11 mouse cellular contexts compared by ENCODE assay signal in genomic region chr8:70317872-70318271, GRCm38 (mm10). TPM values are rescaled to one million over a fixed set of nuclear protein-coding genes. Genes with fewer than 3 reads are reported as not detected.
DNase-seq lines count a peak whose midpoint lies in the region; ATAC-seq and TF ChIP-seq lines count a peak whose summit lies in the region.
"Had no signal": no experiment of that assay in that cellular context is flagged by ENCODE, and none has a peak within 500 bp of the region (broad histone marks: within the 10 kb centered on the region; RNA-seq: fewer than 3 reads in every experiment).

No protein-coding gene starts in this region.

- H3K9me3 ChIP-seq in hindbrain, embryonic 12.5 days (replicated peaks), result no peaks in the 10 kb centered on the region
- H3K9me3 ChIP-seq in midbrain, embryonic 11.5 days (ENCODE audit: control insufficient read depth, low read length), result no peaks in the 10 kb centered on the region
- no peaks in the 10 kb centered on the region for H3K9me3 ChIP-seq in liver, postnatal 0 days (ENCODE audit: low read length)

- H3K27ac ChIP-seq in left cerebral cortex, adult 2 months, result peak overlapping the region; percentile 9; the same call in 1 of the 2 replicates
- H3K27ac ChIP-seq in hindbrain, embryonic 12.5 days, result peak overlapping the region; percentile 93
- H3K27ac ChIP-seq in midbrain, embryonic 11.5 days (ENCODE audit: low read depth, low read length), result peak overlapping the region; percentile 12; the same call in 1 of the 2 replicates
- H3K27ac ChIP-seq in liver, postnatal 0 days (ENCODE audit: low read depth), result no peak overlapping the region

- no peaks in the 10 kb centered on the region for H3K27me3 ChIP-seq in hindbrain, embryonic 12.5 days
- H3K27me3 ChIP-seq in midbrain, embryonic 11.5 days (ENCODE audit: control insufficient read depth, insufficient read depth, low read length), result no peaks in the 10 kb centered on the region
- H3K27me3 ChIP-seq in liver, postnatal 0 days (ENCODE audit: insufficient read depth, low read length), result peaks cover 29% of the 10 kb centered on the region

- no peak for TF ChIP-seq EP300 in liver, postnatal 0 days (IDR thresholded peaks at IDR 0.05; ENCODE audit: low read depth)

- peaks cover 19% of the 10 kb centered on the region for H3K36me3 ChIP-seq in hindbrain, embryonic 12.5 days
- peaks cover 6% of the 10 kb centered on the region; the same call in 1 of the 2 replicates for H3K36me3 ChIP-seq in midbrain, embryonic 11.5 days (ENCODE audit: control insufficient read depth, insufficient read depth, low read length)
- peaks cover 8% of the 10 kb centered on the region; the same call in 1 of the 2 replicates for H3K36me3 ChIP-seq in liver, postnatal 0 days (replicated peaks; ENCODE audit: insufficient read depth, low read length)

- no peak for DNase-seq in left cerebral cortex, adult 2 months (ENCODE audit: extremely low spot score in 1 of 2, low spot score in 2 of 2)
- no peak for DNase-seq in left cerebral cortex, adult 11 months (ENCODE audit: low spot score)
- DNase-seq in midbrain, embryonic 11.5 days (ENCODE audit: low spot score, missing footprints), result no peak
- peak; percentile 85 for DNase-seq in skeletal muscle tissue, adult 2 months (ENCODE audit: low read depth, low spot score)
- DNase-seq in kidney, postnatal 10 days, result no peak
- DNase-seq in liver, postnatal 0 days, result no peak
- DNase-seq in layer of hippocampus, adult 11-12 months (ENCODE audit: low spot score), result no peak
- DNase-seq: cerebellum, adult 8-10 months; thymus, postnatal 36 days had no signal

- H3K4me1 ChIP-seq in hindbrain, embryonic 12.5 days, result peaks cover 35% of the 10 kb centered on the region
- peaks cover 30% of the 10 kb centered on the region for H3K4me1 ChIP-seq in midbrain, embryonic 11.5 days (ENCODE audit: control insufficient read depth, insufficient read depth, low read length)
- peaks cover 11% of the 10 kb centered on the region for H3K4me1 ChIP-seq in liver, postnatal 0 days (ENCODE audit: insufficient read depth)

- H3K9ac ChIP-seq in hindbrain, embryonic 12.5 days, result peak overlapping the region; percentile 78
- peak overlapping the region; percentile 41; the same call in 1 of the 2 replicates for H3K9ac ChIP-seq in midbrain, embryonic 11.5 days (ENCODE audit: low read length)
- no peak overlapping the region for H3K9ac ChIP-seq in liver, postnatal 0 days (replicated peaks)

- H3K4me3 ChIP-seq in left cerebral cortex, adult 2 months, result no peak overlapping the region
- H3K4me3 ChIP-seq in hindbrain, embryonic 12.5 days, result no peak overlapping the region; the same call in 1 of the 2 replicates
- no peak overlapping the region for H3K4me3 ChIP-seq in midbrain, embryonic 11.5 days (ENCODE audit: low read depth, low read length)
- no peak overlapping the region for H3K4me3 ChIP-seq in liver, postnatal 0 days (ENCODE audit: low read depth, low read length)

- intact Hi-C loops in left cerebral cortex, adult 2 months (cut with DNase I), result no loop called here

- ATAC-seq in hindbrain, embryonic 12.5 days (ENCODE audit: low FRiP score), result no peak
- no peak for ATAC-seq in midbrain, embryonic 11.5 days (ENCODE audit: low FRiP score)
- ATAC-seq in liver, postnatal 0 days, result no peak

- H3K4me2 ChIP-seq in hindbrain, embryonic 12.5 days (replicated peaks), result peak overlapping the region; percentile 73
- no peak overlapping the region for H3K4me2 ChIP-seq in midbrain, embryonic 11.5 days
- H3K4me2 ChIP-seq in liver, postnatal 0 days (ENCODE audit: low read depth, low read length), result no peak overlapping the region

- whole genome bisulfite sequencing in hindbrain, embryonic 12.5 days, result 78% methylated on average over 5 of the region's 5 CpGs
- 88% methylated on average over 5 of the region's 5 CpGs for WGBS in midbrain, embryonic 11.5 days
- 78% methylated on average over 5 of the region's 5 CpGs for WGBS in liver, postnatal 0 days (ENCODE audit: insufficient replicate concordance)

- TF ChIP-seq CTCF in left cerebral cortex, adult 2 months (IDR thresholded peaks at IDR 0.05), result no peak
- no peak for TF ChIP-seq CTCF in liver, postnatal 0 days (IDR thresholded peaks at IDR 0.05; ENCODE audit: low read depth)

RNA-seq across cellular contexts. Expression of gene Cers1, which starts 2.3 kb away (rescaled TPM):
- total RNA-seq in left cerebral cortex, adult 2 months (2021), result 100 to 1,000 TPM in 1 of 2 experiments, 10 to 100 TPM in 1; 94.8 to 104 TPM
- 16.3 and 17.8 TPM in 2 replicates for polyA plus RNA-seq in hindbrain, embryonic 12.5 days (2016; fragmentation: Nextera tagmentation; extraction: Ambion mirVana)
- polyA plus RNA-seq in midbrain, embryonic 11.5 days (2014; fragmentation: Nextera tagmentation; extraction: Ambion mirVana), result 5.5 and 7.0 TPM in 2 replicates
- polyA plus RNA-seq in liver, postnatal 0 days (2015; fragmentation: Nextera tagmentation; extraction: Ambion mirVana), result 0.12 TPM in 1 of 2 replicates, not detected in the other
- total RNA-seq: liver, adult 2 months had no signal

RNA-seq across cellular contexts. Expression of gene Gdf1, which starts 11.7 kb away (rescaled TPM):
- 10 to 100 TPM in 1 of 2 experiments, 1 to 10 TPM in 1; 8.2 to 17.1 TPM for total RNA-seq in left cerebral cortex, adult 2 months (2021)
- 2.2 and 4.4 TPM in 2 replicates for polyA plus RNA-seq in hindbrain, embryonic 12.5 days (2016; fragmentation: Nextera tagmentation; extraction: Ambion mirVana)
- polyA plus RNA-seq in midbrain, embryonic 11.5 days (2014; fragmentation: Nextera tagmentation; extraction: Ambion mirVana), result 0.43 and 1.3 TPM in 2 replicates
- polyA plus RNA-seq in liver, postnatal 0 days (2015; fragmentation: Nextera tagmentation; extraction: Ambion mirVana), result 0.16 TPM in 1 of 2 replicates, not detected in the other
- total RNA-seq: liver, adult 2 months had no signal
- polyA plus RNA-seq: liver, adult 2 months had no signal

RNA-seq across cellular contexts. Expression of gene Cope, which starts 15.6 kb away (rescaled TPM):
- 100 to 1,000 TPM; 137 to 145 TPM for total RNA-seq in left cerebral cortex, adult 2 months (2021)
- polyA plus RNA-seq in hindbrain, embryonic 12.5 days (2016; fragmentation: Nextera tagmentation; extraction: Ambion mirVana), result 216 and 260 TPM in 2 replicates
- 230 and 240 TPM in 2 replicates for polyA plus RNA-seq in midbrain, embryonic 11.5 days (2014; fragmentation: Nextera tagmentation; extraction: Ambion mirVana)
- 162 and 171 TPM in 2 replicates for polyA plus RNA-seq in liver, postnatal 0 days (2015; fragmentation: Nextera tagmentation; extraction: Ambion mirVana)

RNA-seq across cellular contexts. Expression of gene Ddx49, which starts 15.6 kb away (rescaled TPM):
- 10 to 100 TPM; 43.9 to 47.5 TPM for total RNA-seq in left cerebral cortex, adult 2 months (2021)
- polyA plus RNA-seq in hindbrain, embryonic 12.5 days (2016; fragmentation: Nextera tagmentation; extraction: Ambion mirVana), result 49.9 and 50.8 TPM in 2 replicates
- polyA plus RNA-seq in midbrain, embryonic 11.5 days (2014; fragmentation: Nextera tagmentation; extraction: Ambion mirVana), result 45.7 and 49.7 TPM in 2 replicates
- 15.2 and 16.3 TPM in 2 replicates for polyA plus RNA-seq in liver, postnatal 0 days (2015; fragmentation: Nextera tagmentation; extraction: Ambion mirVana)

RNA-seq across cellular contexts. Expression of gene Upf1, which starts 35.2 kb away (rescaled TPM):
- total RNA-seq in left cerebral cortex, adult 2 months (2021), result 10 to 100 TPM; 66.0 to 70.0 TPM
- polyA plus RNA-seq in hindbrain, embryonic 12.5 days (2016; fragmentation: Nextera tagmentation; extraction: Ambion mirVana), result 34.2 and 34.3 TPM in 2 replicates
- 19.6 and 19.8 TPM in 2 replicates for polyA plus RNA-seq in midbrain, embryonic 11.5 days (2014; fragmentation: Nextera tagmentation; extraction: Ambion mirVana)
- polyA plus RNA-seq in liver, postnatal 0 days (2015; fragmentation: Nextera tagmentation; extraction: Ambion mirVana), result 6.7 and 7.1 TPM in 2 replicates
